In genomic region chr4:82606351-82606750, GRCm38 (mm10) we compare ENCODE assay signal across 25 mouse cellular contexts.
A peak's percentile ranks its signal among the peaks of the same experiment; 100 is the strongest.
DNase-seq lines count a peak whose midpoint lies in the region; ATAC-seq lines count a peak whose summit lies in the region.
"Had no signal": no experiment of that assay in that cellular context is flagged by ENCODE, and none has a peak within 500 bp of the region (broad histone marks: within the 10 kb centered on the region; RNA-seq: fewer than 3 reads in every experiment).

No protein-coding gene starts in this region.

- H3K36me3 ChIP-seq in forebrain, embryonic 13.5 days (ENCODE audit: poor library complexity, severe bottlenecking), result no peaks in the 10 kb centered on the region
- H3K36me3 ChIP-seq in forebrain, embryonic 10.5 days (replicated peaks), result no peaks in the 10 kb centered on the region
- no peaks in the 10 kb centered on the region for H3K36me3 ChIP-seq in midbrain, embryonic 11.5 days (ENCODE audit: control insufficient read depth, insufficient read depth, low read length)
- H3K36me3 ChIP-seq in midbrain, embryonic 14.5 days (ENCODE audit: control insufficient read depth, insufficient read depth, low read length), result no peaks in the 10 kb centered on the region
- H3K36me3 ChIP-seq in limb, embryonic 10.5 days, result no peaks in the 10 kb centered on the region
- H3K36me3 ChIP-seq: hindbrain, embryonic 10.5 days; hindbrain, embryonic 13.5 days; intestine, embryonic 15.5 days had no signal

- H3K4me2 ChIP-seq in forebrain, embryonic 13.5 days, result no peak overlapping the region
- H3K4me2 ChIP-seq in midbrain, embryonic 11.5 days, result no peak overlapping the region
- no peak overlapping the region for H3K4me2 ChIP-seq in midbrain, embryonic 14.5 days (ENCODE audit: low read length)
- H3K4me2 ChIP-seq: heart, embryonic 11.5 days; hindbrain, embryonic 13.5 days; intestine, embryonic 15.5 days had no signal

- no peak overlapping the region for H3K4me3 ChIP-seq in forebrain, embryonic 13.5 days
- H3K4me3 ChIP-seq in forebrain, embryonic 10.5 days, result no peak overlapping the region
- no peak overlapping the region for H3K4me3 ChIP-seq in midbrain, embryonic 11.5 days (ENCODE audit: low read depth, low read length)
- H3K4me3 ChIP-seq in midbrain, embryonic 14.5 days (replicated peaks; ENCODE audit: low read depth, low read length), result no peak overlapping the region
- no peak overlapping the region for H3K4me3 ChIP-seq in limb, embryonic 10.5 days
- H3K4me3 ChIP-seq: hindbrain, embryonic 10.5 days; hindbrain, embryonic 13.5 days; intestine, embryonic 15.5 days had no signal

- 51% methylated on average over 9 of the region's 9 CpGs for WGBS in forebrain, embryonic 13.5 days
- 81% methylated on average over 9 of the region's 9 CpGs for WGBS in forebrain, embryonic 10.5 days
- 89% methylated on average over 9 of the region's 9 CpGs for WGBS in midbrain, embryonic 11.5 days
- 85% methylated on average over 9 of the region's 9 CpGs for WGBS in midbrain, embryonic 14.5 days
- WGBS in limb, embryonic 10.5 days, result 90% methylated on average over 9 of the region's 9 CpGs

- H3K4me1 ChIP-seq in forebrain, embryonic 13.5 days, result peaks cover 27% of the 10 kb centered on the region
- peaks cover 43% of the 10 kb centered on the region for H3K4me1 ChIP-seq in forebrain, embryonic 10.5 days
- H3K4me1 ChIP-seq in midbrain, embryonic 11.5 days (ENCODE audit: control insufficient read depth, insufficient read depth, low read length), result no peaks in the 10 kb centered on the region
- 0 out of 2 replicates have a peak, but pooled peaks cover 3% of the 10 kb centered on the region for H3K4me1 ChIP-seq in midbrain, embryonic 14.5 days (ENCODE audit: control insufficient read depth, insufficient read depth, low read length)
- H3K4me1 ChIP-seq in limb, embryonic 10.5 days, result peaks cover 16% of the 10 kb centered on the region

- no peak for ATAC-seq in forebrain, embryonic 13.5 days
- ATAC-seq in midbrain, embryonic 11.5 days (ENCODE audit: low FRiP score), result no peak
- no peak for ATAC-seq in midbrain, embryonic 14.5 days (ENCODE audit: low FRiP score, low TSS enrichment)
- ATAC-seq: CD4-positive, CD25-positive, alpha-beta regulatory T cell, adult 4 months; forebrain, embryonic 14.5 days; hindbrain, embryonic 16.5 days; intestine, embryonic 15.5 days had no signal

- 0 out of 2 replicates have a peak, but pooled peaks cover 7% of the 10 kb centered on the region for H3K9me3 ChIP-seq in forebrain, embryonic 13.5 days (replicated peaks)
- H3K9me3 ChIP-seq in forebrain, embryonic 10.5 days, result peaks cover 5% of the 10 kb centered on the region; the same call in 1 of the 2 replicates
- H3K9me3 ChIP-seq in midbrain, embryonic 11.5 days (ENCODE audit: control insufficient read depth, low read length), result no peaks in the 10 kb centered on the region
- H3K9me3 ChIP-seq in midbrain, embryonic 14.5 days (ENCODE audit: control insufficient read depth, low read length), result no peaks in the 10 kb centered on the region; the same call in 1 of the 2 replicates
- no peaks in the 10 kb centered on the region for H3K9me3 ChIP-seq in limb, embryonic 10.5 days (replicated peaks)
- H3K9me3 ChIP-seq: hindbrain, embryonic 10.5 days; intestine, embryonic 15.5 days had no signal

- H3K27ac ChIP-seq in forebrain, embryonic 13.5 days, result peak overlapping the region; percentile 41; the same call in 1 of the 2 replicates
- H3K27ac ChIP-seq in forebrain, embryonic 10.5 days, result no peak overlapping the region
- H3K27ac ChIP-seq in midbrain, embryonic 11.5 days (ENCODE audit: low read depth, low read length), result no peak overlapping the region
- no peak overlapping the region for H3K27ac ChIP-seq in midbrain, embryonic 14.5 days (replicated peaks; ENCODE audit: low read depth, low read length)
- H3K27ac ChIP-seq in limb, embryonic 10.5 days, result no peak overlapping the region
- H3K27ac ChIP-seq: hindbrain, embryonic 10.5 days; hindbrain, embryonic 13.5 days had no signal

- no peak overlapping the region for H3K9ac ChIP-seq in forebrain, embryonic 13.5 days
- no peak overlapping the region for H3K9ac ChIP-seq in midbrain, embryonic 11.5 days (ENCODE audit: low read length)
- no peak overlapping the region for H3K9ac ChIP-seq in midbrain, embryonic 14.5 days (replicated peaks; ENCODE audit: low read length)
- H3K9ac ChIP-seq: hindbrain, embryonic 13.5 days; intestine, embryonic 15.5 days had no signal

- DNase-seq in forebrain, embryonic 10.5 days (ENCODE audit: extremely low spot score, low spot score), result no peak
- peak; percentile 61 for DNase-seq in midbrain, embryonic 11.5 days (ENCODE audit: low spot score, missing footprints)
- DNase-seq in midbrain, embryonic 14.5 days, result no peak
- peak; percentile 28 for DNase-seq in limb, embryonic 10.5 days (ENCODE audit: low spot score)
- DNase-seq in right cerebral cortex, postnatal 10 days (ENCODE audit: low spot score in 2 of 2), result no peak
- DNase-seq in cerebellum, postnatal 10 days, result no peak
- DNase-seq: adrenal gland, adult 2 months; adrenal gland, postnatal 14 days; cerebellum, adult 11 months; cerebellum, adult 2 months; cerebellum, adult 9-11 months; cerebellum, postnatal 36 days; embryo, embryonic 11 days; gastrocnemius, postnatal 10 days; gastrocnemius, postnatal 36 days; heart, postnatal 36 days; kidney, adult 11 months had no signal

- H3K27me3 ChIP-seq in forebrain, embryonic 13.5 days, result no peaks in the 10 kb centered on the region
- peaks cover 34% of the 10 kb centered on the region for H3K27me3 ChIP-seq in forebrain, embryonic 10.5 days (ENCODE audit: poor library complexity, severe bottlenecking)
- H3K27me3 ChIP-seq in midbrain, embryonic 11.5 days (ENCODE audit: control insufficient read depth, insufficient read depth, low read length), result no peaks in the 10 kb centered on the region
- H3K27me3 ChIP-seq in midbrain, embryonic 14.5 days (ENCODE audit: control insufficient read depth, insufficient read depth, low read length), result no peaks in the 10 kb centered on the region
- H3K27me3 ChIP-seq in limb, embryonic 10.5 days (ENCODE audit: low read depth, poor library complexity, severe bottlenecking), result no peaks in the 10 kb centered on the region
- H3K27me3 ChIP-seq: hindbrain, embryonic 13.5 days; intestine, embryonic 15.5 days had no signal

Comparison
In these comparisons a context has a peak if more than half of its experiments do, and no peak if none do; other contexts are left out.
1. DNase-seq: peak in midbrain, embryonic 11.5 days (single experiment) and limb, embryonic 10.5 days (single experiment); none in forebrain, embryonic 10.5 days (single experiment), midbrain, embryonic 14.5 days (single experiment), right cerebral cortex, postnatal 10 days (0 of 2) and cerebellum, postnatal 10 days (0 of 2).